Mouse (Mus musculus) activated CD4-positive, CD25-positive, alpha-beta regulatory T cell (primary cell): ENCODE measurements around the gene Zfp423. TPM values are rescaled to one million over a fixed set of nuclear protein-coding genes. Genes with fewer than 3 reads are reported as not detected.

Experiments used
- polyA plus RNA-seq, 2 experiments: library from polyadenylated mRNA; unstranded; fragments of 100-300 nt; shearing (Covaris generic); gene quantifications; one replicate each; pipeline ENCODE4 v1.2.1; 2017

Zfp423 gene
- polyA plus RNA-seq, result under 1 TPM; 0.25 to 0.32 TPM

GRCm38 (mm10) chr8:87959320-87959920 is at the start of gene Zfp423:
Gene Zfp423 (minus strand): TSS chr8:87959595.

Other genes with a start within 250 kb of the Zfp423 start
- gene Cnep1r1, start 159.2 kb upstream of the Zfp423 start, polyA plus RNA-seq, result 10 to 100 TPM; 36.4 to 38.9 TPM
- gene Heatr3, start 178.3 kb upstream of the Zfp423 start, polyA plus RNA-seq, result 10 to 100 TPM; 29.5 to 43.0 TPM
- gene Tent4b, start 239.6 kb upstream of the Zfp423 start, polyA plus RNA-seq, result 10 to 100 TPM; 30.3 to 51.2 TPM